Mouse (Mus musculus): Measurements from ENCODE around the gene Dync2li1.

The Dync2li1 gene

DNA sequence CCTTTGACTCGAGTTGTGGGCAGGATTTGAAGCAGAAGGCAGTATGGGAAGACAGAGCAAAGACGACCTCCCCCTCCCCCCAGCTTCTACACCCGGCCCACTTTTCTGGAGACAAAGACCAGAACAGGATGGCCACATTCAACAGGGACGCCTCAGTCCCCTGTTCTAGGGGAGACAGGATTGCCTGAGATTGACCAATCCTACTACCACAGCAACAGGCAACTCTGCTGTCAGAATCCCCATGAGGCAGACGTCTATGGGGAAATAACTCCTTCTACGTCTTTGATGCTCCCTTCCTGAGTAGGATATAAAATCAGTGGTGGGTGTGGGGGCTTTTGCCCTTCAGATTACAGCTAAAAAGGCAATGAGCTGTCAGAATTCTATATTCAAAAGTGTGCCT, 58.0 kb downstream of the Dync2li1 start:
- no peak for DNase-seq (ENCODE audit: low spot score in 2 of 2)

DNA sequence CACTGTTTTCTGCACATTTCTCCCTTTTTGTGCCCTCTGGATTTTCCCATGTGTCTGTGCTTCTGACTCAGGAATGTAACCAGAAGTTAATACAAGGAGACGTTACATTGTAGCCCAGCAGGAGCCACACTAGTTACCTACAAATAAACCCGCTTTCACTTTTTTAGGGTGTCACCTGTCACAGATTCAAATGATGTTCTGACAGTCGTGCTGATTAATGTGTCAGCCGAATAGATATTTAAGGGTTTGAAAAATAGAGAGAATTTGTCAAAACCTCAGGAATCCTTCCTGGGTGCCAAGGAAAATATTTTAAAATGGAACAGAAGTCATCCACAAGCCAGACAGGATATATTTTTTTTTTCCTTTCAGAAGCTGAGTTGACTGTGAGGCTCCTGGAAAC, 59.0 kb downstream of the Dync2li1 start:
- DNase-seq (ENCODE audit: low spot score in 2 of 2) = no peak

DNA sequence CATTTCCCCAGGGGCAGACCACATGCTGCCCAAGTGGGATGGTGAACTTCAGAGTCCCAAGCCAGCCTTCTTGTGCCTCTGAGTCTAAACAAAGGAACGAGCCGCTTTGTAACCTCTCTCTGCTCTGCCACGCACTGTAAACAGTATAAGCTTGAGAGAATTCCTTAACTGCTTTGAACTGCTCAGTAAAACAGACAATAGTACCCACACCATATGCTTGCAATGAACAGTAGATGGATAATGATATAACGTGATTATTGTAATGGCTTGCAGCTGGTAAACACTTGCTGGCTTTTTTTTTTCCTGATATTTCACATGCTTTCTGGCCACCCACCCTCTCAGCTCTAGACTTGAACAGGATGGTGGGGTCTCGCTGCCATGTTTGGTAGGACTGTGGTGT, 61.7 kb downstream of the Dync2li1 start:
- no peak for DNase-seq (ENCODE audit: low spot score in 2 of 2)

DNA sequence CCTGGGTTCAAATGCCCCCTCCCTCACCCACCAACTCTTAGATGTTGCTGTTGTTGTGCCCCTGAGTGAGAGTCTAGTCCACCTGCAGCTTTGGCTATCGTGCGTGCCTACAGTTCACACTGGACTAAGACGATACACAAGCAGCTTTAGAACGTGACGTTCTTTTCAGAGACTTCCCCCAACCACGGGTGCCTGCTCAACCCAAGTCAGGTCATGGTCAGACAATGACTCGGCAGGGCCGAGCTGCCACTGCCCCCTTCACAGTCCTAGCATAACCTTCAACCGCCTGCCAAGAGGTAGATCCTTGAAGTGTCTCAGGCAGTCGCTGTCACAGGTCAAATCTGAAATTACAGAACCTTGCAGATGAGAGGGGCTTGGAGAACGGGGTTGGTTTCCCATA, 62.5 kb downstream of the Dync2li1 start:
- no peak for DNase-seq (ENCODE audit: low spot score in 2 of 2)

DNA sequence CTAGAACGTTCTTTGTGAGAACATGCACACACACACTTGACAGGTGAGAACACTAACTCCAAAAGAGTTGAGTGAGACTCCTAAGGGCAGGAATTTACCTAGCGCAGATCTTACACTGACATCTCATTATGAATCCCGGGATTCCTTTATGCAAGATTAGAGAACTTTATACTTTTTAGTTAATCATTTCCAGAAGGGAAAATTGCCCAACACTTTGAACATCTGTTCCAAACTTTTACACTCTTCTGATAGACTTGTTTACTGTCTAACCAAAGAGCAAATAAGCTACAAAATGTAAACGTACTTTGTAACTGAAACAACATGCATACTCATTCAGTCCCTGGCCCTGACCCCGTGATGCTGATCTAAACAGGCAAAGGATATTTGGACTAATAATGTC, 63.0 kb downstream of the Dync2li1 start:
- DNase-seq (ENCODE audit: low spot score in 2 of 2) = no peak

DNA sequence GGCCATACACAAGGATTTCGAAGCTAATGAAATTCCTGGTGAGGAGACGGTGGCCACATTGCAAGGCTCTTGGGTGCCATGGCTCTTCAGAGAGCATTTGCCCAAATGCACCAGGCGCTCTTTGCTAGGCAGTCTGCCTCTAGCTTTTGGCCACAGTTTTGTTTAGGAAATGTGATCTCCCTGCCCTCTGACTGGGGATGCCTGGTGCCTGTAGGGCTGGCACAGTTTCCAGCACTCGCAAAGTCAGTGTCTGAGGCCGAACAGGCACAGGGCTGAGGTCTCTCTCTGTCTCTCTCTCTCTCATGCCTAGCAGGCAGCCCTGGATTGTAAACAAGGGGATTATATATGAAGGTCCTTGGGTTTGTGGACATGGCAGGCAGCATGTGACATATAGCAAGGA, 63.8 kb downstream of the Dync2li1 start:
- no peak for DNase-seq (ENCODE audit: low spot score in 2 of 2)

DNA sequence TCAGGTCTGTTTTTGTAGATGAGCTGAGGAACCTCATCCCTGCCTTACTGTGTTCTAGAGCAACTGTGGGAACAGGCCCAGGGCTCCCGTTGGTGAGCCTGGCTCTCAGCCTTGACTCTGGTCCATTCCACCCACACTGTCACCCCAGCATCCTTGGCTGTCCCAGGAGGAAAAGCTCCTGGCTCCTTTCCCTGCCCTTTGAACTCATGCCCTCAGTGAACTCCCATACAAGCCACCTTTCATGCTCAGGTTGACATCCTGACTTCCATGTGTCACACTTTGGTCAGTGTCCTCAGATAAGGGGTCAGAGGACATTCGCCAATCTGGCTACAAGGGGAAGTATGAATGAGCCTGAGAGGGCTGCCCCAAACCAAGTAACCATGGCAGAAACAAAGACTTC, 67.4 kb downstream of the Dync2li1 start:
- no peak for DNase-seq (ENCODE audit: low spot score in 2 of 2)

DNA sequence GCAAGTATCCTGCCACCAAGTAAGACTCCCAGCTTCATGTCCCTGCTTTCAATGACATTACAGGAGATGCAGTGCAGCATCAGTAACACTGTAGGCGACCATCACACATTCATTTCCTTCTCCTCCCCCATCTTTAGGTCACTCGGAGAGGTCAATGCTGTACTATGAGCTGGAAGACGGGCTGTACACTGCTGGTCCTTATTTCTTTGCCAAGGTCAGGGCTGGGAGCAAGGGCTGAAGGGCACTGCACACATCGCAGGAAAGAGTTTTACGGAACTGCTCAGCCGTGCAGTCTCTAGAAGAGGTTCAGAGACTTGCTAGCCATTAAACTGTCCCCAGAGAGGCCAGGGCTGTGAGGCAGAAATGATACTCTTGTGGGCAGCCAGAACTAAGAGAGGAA, 70.2 kb downstream of the Dync2li1 start:
- DNase-seq (ENCODE audit: low spot score in 2 of 2) = no peak

DNA sequence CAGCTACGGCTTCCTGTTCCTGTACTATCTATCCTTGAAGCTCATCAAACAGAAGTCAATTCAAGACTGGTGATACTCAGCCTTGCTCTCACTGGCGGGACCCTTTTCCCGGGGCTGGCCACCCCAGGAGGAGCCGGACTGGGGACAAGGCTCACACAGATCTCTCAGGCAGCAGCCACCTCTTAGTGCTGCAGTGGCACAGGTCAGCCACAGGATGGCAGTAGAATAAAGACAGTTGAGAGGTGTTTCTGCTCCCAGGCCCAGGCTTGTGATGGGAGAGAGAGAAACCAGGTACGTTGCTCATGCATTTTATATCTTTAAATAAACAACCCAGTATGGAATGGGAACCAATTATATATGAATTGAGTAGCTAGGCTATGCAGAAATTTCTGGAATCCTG, 72.4 kb downstream of the Dync2li1 start:
- DNase-seq (ENCODE audit: low spot score in 2 of 2) = peak; percentile 40 to 76
